25 mouse cellular contexts compared by ENCODE assay signal in genomic region chr5:37390923-37391322, GRCm38 (mm10). TPM values are rescaled to one million over a fixed set of nuclear protein-coding genes. Genes with fewer than 3 reads are reported as not detected.
"Had no signal": no experiment of that assay in that cellular context is flagged by ENCODE, and none has a peak within 500 bp of the region (broad histone marks: within the 10 kb centered on the region; RNA-seq: fewer than 3 reads in every experiment).

No protein-coding gene starts in this region.

- H3K4me1 ChIP-seq: intestine, embryonic 15.5 days; megakaryocyte, embryonic 14.5 days; midbrain, embryonic 10.5 days; stomach, embryonic 15.5 days had no signal

- H3K4me3 ChIP-seq: intestine, embryonic 15.5 days; limb, embryonic 10.5 days; limb, embryonic 13.5 days; megakaryocyte, embryonic 14.5 days; midbrain, embryonic 10.5 days; midbrain, embryonic 13.5 days; myocyte; neural tube, embryonic 13.5 days; stomach, embryonic 15.5 days had no signal

- H3K9ac ChIP-seq: intestine, embryonic 15.5 days; limb, embryonic 13.5 days; lung, embryonic 14.5 days; midbrain, embryonic 13.5 days; neural tube, embryonic 13.5 days; stomach, embryonic 15.5 days had no signal

- ATAC-seq: intestine, embryonic 15.5 days; lung, postnatal 0 days; midbrain, embryonic 13.5 days; midbrain, embryonic 16.5 days had no signal

- H3K27me3 ChIP-seq: intestine, embryonic 15.5 days; limb, embryonic 13.5 days; megakaryocyte, embryonic 14.5 days; midbrain, embryonic 13.5 days; neural tube, embryonic 13.5 days; stomach, embryonic 15.5 days had no signal

- H3K9me3 ChIP-seq: intestine, embryonic 15.5 days; limb, embryonic 10.5 days; limb, embryonic 13.5 days; midbrain, embryonic 10.5 days; midbrain, embryonic 13.5 days; neural tube, embryonic 13.5 days; stomach, embryonic 15.5 days had no signal

- DNase-seq: kidney, adult 11 months; kidney, adult 8-10 months; kidney, postnatal 14 days; kidney, postnatal 4 days; layer of hippocampus, adult 9-11 months; lung, embryonic 14.5 days; lung, postnatal 36 days; right cerebral cortex, adult 18-20 months; right cerebral cortex, postnatal 14 days; right cerebral cortex, postnatal 4 days; spleen, adult 18-20 months; thymus, postnatal 25 days had no signal

- H3K27ac ChIP-seq: intestine, embryonic 15.5 days; limb, embryonic 10.5 days; midbrain, embryonic 10.5 days; midbrain, embryonic 13.5 days; neural tube, embryonic 13.5 days; stomach, embryonic 15.5 days had no signal

- H3K4me2 ChIP-seq: intestine, embryonic 15.5 days; limb, embryonic 13.5 days; lung, embryonic 14.5 days; midbrain, embryonic 13.5 days; neural tube, embryonic 13.5 days; stomach, embryonic 15.5 days had no signal

RNA-seq across cellular contexts. Expression of gene Evc2, which starts 52.6 kb away (rescaled TPM):
- total RNA-seq: monocyte, adult 5-6 weeks; neutrophil, adult 5-6 weeks had no signal

RNA-seq across cellular contexts. Expression of gene Evc, which starts 54.2 kb away (rescaled TPM):
- total RNA-seq: neutrophil, adult 5-6 weeks had no signal
